Mouse (Mus musculus) neural tube, embryonic 13.5 days (tissue): ENCODE results near the gene E2f7. TPM values are rescaled to one million over a fixed set of nuclear protein-coding genes. Genes with fewer than 3 reads are reported as not detected.

Source experiments
- ATAC-seq: fragments of 200-750 bp; cut with Nextera tagmentation; 2 replicates; pipeline ENCODE4 v1.8.0; 2017; ENCODE audit warnings: low read depth, mild to moderate bottlenecking, moderate TSS enrichment, moderate library complexity
- H3K27ac ChIP-seq: fragments of 300-500 bp; sonication (generic); replicated peaks from 2 replicates; pipeline ENCODE4 v1.5.1; 2015; ENCODE audit warnings: moderate library complexity, mild to moderate bottlenecking, inconsistent platforms
- H3K27me3 ChIP-seq: fragments of 300-500 bp; sonication (generic); 2 replicates; pipeline ENCODE4 v1.6.1; 2015; ENCODE audit warnings: mild to moderate bottlenecking, inconsistent platforms
- H3K36me3 ChIP-seq: fragments of 300-500 bp; sonication (generic); 2 replicates; pipeline ENCODE4 v1.6.1; 2015; ENCODE audit warnings: mild to moderate bottlenecking, inconsistent platforms
- H3K4me1 ChIP-seq: fragments of 300-500 bp; sonication (generic); replicated peaks from 2 replicates; pipeline ENCODE4 v1.6.1; 2015; ENCODE audit warnings: inconsistent platforms
- H3K4me2 ChIP-seq: fragments of 300-500 bp; sonication (generic); 2 replicates; pipeline ENCODE4 v1.6.1; 2015; ENCODE audit warnings: inconsistent platforms, mild to moderate bottlenecking, moderate library complexity
- H3K4me3 ChIP-seq: fragments of 300-500 bp; sonication (generic); 2 replicates; pipeline ENCODE4 v1.5.1; 2015; ENCODE audit warnings: mild to moderate bottlenecking, inconsistent platforms
- H3K9ac ChIP-seq: fragments of 300-500 bp; sonication (generic); 2 replicates; pipeline ENCODE4 v1.6.1; 2015; ENCODE audit warnings: moderate library complexity, mild to moderate bottlenecking, inconsistent platforms
- H3K9me3 ChIP-seq: fragments of 300-500 bp; sonication (generic); 2 replicates; pipeline ENCODE4 v1.6.1; 2016; ENCODE audit warnings: inconsistent platforms
- WGBS: fragments of 180-500 bp; shearing (Covaris S2); methylation state at CpG from one replicate; pipeline ENCODE4 v1.1.7; 2015; 5-methylcytosine and 5-hydroxymethylcytosine counted together
- polyA plus RNA-seq: library from polyadenylated mRNA; unstranded; fragments of >200 nt; fragmentation: Nextera tagmentation; extraction: Ambion mirVana; gene quantifications from 2 replicates; pipeline ENCODE4 v1.2.1, GENCODE M21; 2015

E2f7 gene
- polyA plus RNA-seq, 1 experiment from 2014 or later, result 6.9 TPM

DNA sequence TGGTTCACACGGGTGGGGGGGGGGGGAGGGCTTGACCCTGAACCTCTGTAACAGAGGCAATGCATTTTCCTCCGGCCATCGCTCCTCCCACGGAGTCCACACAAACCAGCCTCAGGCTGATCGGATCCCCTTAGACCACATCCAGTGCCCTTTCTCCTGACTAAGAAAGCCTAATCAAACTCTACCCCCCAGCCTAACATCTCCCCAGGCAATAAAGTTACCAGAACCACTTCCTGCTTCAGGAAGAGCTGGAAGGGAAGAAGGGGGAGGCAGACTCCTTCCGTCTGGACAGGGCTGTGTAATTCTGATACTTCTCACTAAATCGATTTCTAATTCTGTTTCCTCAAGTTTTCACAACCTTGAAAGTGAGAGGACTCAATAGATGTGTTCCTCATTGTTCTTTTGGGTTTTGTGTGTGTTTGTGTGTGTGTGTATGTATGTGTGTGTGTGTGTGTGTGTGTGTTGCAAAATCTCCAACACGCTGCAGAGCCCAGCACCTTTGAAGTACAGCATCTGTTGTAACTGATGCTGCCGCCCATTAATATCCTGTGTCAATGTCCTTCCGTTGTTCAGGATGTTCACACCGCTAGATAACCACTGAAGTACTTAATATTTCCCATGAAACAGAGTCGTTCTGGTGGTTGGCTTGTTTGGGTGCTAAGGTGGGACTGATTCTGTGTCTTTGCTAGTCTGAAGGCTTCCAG, 43.0 kb downstream of the E2f7 start:
- H3K36me3 ChIP-seq, result peaks cover 15% of the 10 kb centered on the region
- H3K4me3 ChIP-seq, result no peak overlapping the region
- H3K27me3 ChIP-seq, result no peaks in the 10 kb centered on the region
- WGBS, result 67% methylated on average over 12 of the region's 12 CpGs
- no peak for ATAC-seq
- no peaks in the 10 kb centered on the region for H3K4me1 ChIP-seq
- H3K9me3 ChIP-seq, result no peaks in the 10 kb centered on the region
- H3K4me2 ChIP-seq, result no peak overlapping the region
- no peak overlapping the region for H3K9ac ChIP-seq
- no peak overlapping the region for H3K27ac ChIP-seq

DNA sequence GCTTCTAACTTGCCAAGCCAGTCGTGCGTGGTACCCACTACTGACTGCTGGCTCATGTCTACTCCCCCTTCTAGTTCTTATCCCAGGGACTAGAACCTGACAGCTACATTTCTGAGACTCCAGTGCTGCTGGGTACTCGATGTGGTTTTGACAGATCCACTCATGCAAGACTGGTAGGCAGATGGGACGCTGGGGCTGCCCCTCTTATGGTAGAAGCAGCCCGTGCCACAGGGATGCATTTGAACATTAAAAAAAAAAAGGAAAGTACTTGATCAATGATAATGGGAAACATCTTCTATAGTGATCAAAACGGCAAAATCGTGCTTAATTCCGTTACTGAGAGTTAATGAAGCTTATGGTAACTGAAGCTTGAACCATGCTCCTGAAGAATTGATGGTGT, 44.4 kb downstream of the E2f7 start:
- H3K4me2 ChIP-seq, result no peak overlapping the region
- H3K4me1 ChIP-seq, result peaks cover under 1% of the 10 kb centered on the region
- H3K9me3 ChIP-seq, result no peaks in the 10 kb centered on the region
- H3K27me3 ChIP-seq, result no peaks in the 10 kb centered on the region
- no peak overlapping the region for H3K4me3 ChIP-seq
- no peak overlapping the region for H3K27ac ChIP-seq
- ATAC-seq, result no peak
- H3K9ac ChIP-seq, result no peak overlapping the region
- peaks cover 10% of the 10 kb centered on the region for H3K36me3 ChIP-seq
- WGBS, result 86% methylated on average over 8 of the region's 8 CpGs

DNA sequence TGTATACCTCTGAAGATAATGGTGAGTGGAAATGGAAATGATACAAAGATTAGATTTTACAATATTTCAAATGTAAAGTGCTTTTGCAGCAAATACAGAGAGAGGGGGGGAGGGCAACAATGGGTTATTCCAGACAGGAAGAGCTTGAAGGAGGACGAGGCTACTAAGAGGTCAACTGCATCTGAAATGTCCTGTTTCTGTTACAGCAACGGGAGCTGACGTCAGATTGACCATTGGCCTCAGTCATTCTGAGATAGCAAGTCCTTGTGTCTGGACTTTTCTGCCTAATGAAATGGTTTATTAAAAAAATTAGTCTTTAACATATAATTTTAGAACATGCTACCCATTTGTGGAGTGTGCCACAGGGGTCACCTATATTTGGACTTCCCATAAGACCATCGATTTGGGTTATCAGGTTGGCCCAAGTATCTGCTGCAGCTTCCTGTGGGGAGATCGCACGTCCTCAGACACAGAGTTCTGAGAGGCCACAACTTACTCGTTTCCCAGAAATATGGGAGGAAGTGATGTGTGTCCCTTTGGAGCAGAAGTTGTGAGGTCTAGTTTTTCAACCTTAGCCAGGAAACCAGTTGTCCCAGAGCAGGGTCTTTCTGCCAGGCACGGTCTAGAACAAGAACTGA, 48.0 kb downstream of the E2f7 start:
- Histone ChIP-seq H3K36me3 (no peaks in the 10 kb centered on the region), H3K27ac (no peak overlapping the region), H3K4me1 (peaks cover 11% of the 10 kb centered on the region), H3K9ac (no peak overlapping the region), H3K4me3 (no peak overlapping the region), H3K4me2 (no peak overlapping the region), H3K9me3 (no peaks in the 10 kb centered on the region), H3K27me3 (no peaks in the 10 kb centered on the region)
- WGBS, result 83% methylated on average over 8 of the region's 8 CpGs
- ATAC-seq, result no peak

- peak overlapping the region; percentile 44 for H3K4me2 ChIP-seq
- H3K4me3 ChIP-seq, result no peak overlapping the region
- H3K27me3 ChIP-seq, result no peaks in the 10 kb centered on the region
- peak; percentile 90 for ATAC-seq
- peaks cover 11% of the 10 kb centered on the region for H3K4me1 ChIP-seq
- H3K36me3 ChIP-seq, result no peaks in the 10 kb centered on the region
- H3K9me3 ChIP-seq, result no peaks in the 10 kb centered on the region; the same call in 1 of the 2 replicates
- WGBS, result 7% methylated on average over 12 of the region's 12 CpGs
- H3K27ac ChIP-seq, result peak overlapping the region; percentile 64
- no peak overlapping the region for H3K9ac ChIP-seq
These were observed 49.4 kb downstream of the E2f7 start for GRCm38 (mm10) chr10:110794564-110795205.

DNA sequence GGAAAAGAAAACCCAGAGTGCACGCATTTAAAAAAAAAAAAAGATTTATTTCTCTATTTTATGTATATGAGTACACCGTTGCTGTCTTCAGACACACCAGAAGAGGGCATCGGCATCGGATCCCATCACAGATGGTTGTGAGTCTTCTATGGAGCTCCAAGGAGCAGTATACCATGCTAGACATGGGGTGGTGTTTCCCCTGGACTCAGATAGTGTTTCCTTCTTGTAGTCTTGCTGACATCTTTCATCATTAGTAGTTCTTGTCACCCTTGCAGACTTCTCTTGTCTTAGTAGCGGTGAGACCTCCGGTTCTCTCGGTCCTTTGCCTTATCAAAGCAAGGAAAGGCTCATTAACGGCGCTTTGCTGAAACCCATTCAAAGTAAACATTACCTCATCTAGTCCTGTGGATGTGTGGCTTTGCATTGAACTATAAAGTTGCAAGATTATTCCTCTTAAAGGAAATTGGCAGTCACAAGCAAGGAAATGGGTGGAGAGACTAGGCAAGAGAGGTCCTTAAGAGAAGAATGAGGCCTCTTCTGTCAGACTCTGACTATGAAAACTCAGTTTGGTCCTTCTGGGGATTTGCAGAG, 50.1 kb downstream of the E2f7 start:
- 71% methylated on average over 9 of the region's 9 CpGs for WGBS
- Histone ChIP-seq H3K4me2 (peak overlapping the region; percentile 44), H3K4me1 (peaks cover 11% of the 10 kb centered on the region), H3K9me3 (no peaks in the 10 kb centered on the region; the same call in 1 of the 2 replicates), H3K4me3 (no peak overlapping the region), H3K27ac (peak overlapping the region; percentile 64), H3K36me3 (no peaks in the 10 kb centered on the region), H3K27me3 (no peaks in the 10 kb centered on the region), H3K9ac (no peak overlapping the region)
- peak; percentile 54; the same call in 1 of the 2 replicates for ATAC-seq

DNA sequence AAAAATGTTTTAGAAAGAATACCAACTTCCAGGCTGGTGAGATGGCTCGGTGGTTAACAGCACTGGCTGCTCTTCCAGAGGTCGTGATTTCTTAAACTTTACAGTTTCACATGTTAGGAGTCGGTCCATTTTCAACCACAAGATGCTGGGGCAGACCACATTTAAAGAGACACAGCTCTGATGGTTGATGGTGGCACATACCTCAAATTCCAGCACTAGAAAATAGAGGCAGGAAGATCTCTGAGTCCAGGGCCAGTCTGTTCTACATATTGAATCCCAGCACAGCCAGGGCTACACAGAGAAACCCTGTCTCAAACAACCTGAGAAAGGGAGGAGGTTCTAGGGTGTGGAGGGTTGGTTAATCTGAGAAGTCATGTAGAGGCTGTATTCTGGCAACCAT, 56.1 kb downstream of the E2f7 start:
- 76% methylated on average over 3 of the region's 3 CpGs for WGBS
- H3K9ac ChIP-seq, result no peak overlapping the region
- H3K4me2 ChIP-seq, result no peak overlapping the region
- no peak overlapping the region for H3K27ac ChIP-seq
- H3K4me1 ChIP-seq, result no peaks in the 10 kb centered on the region; the same call in 1 of the 2 replicates
- ATAC-seq, result no peak
- H3K36me3 ChIP-seq, result no peaks in the 10 kb centered on the region
- no peaks in the 10 kb centered on the region; the same call in 1 of the 2 replicates for H3K9me3 ChIP-seq
- H3K4me3 ChIP-seq, result no peak overlapping the region
- no peaks in the 10 kb centered on the region for H3K27me3 ChIP-seq

- no peaks in the 10 kb centered on the region; the same call in 1 of the 2 replicates for H3K4me1 ChIP-seq
- H3K36me3 ChIP-seq, result no peaks in the 10 kb centered on the region
- no peak overlapping the region for H3K4me3 ChIP-seq
- H3K4me2 ChIP-seq, result no peak overlapping the region
- no peak for ATAC-seq
- no peak overlapping the region for H3K27ac ChIP-seq
- H3K27me3 ChIP-seq, result no peaks in the 10 kb centered on the region
- 77% methylated on average over 11 of the region's 11 CpGs for WGBS
- no peaks in the 10 kb centered on the region for H3K9me3 ChIP-seq
- no peak overlapping the region for H3K9ac ChIP-seq
These were observed 59.2 kb downstream of the E2f7 start for GRCm38 (mm10) chr10:110804279-110805024.

GRCm38 (mm10) chr10:110805025-110805740, 59.9 kb downstream of the E2f7 start:
- 69% methylated on average over 5 of the region's 5 CpGs for WGBS
- no peak for ATAC-seq
- Histone ChIP-seq H3K9me3 (no peaks in the 10 kb centered on the region), H3K36me3 (no peaks in the 10 kb centered on the region), H3K4me1 (no peaks in the 10 kb centered on the region; the same call in 1 of the 2 replicates), H3K4me2 (no peak overlapping the region), H3K9ac (no peak overlapping the region), H3K27ac (no peak overlapping the region), H3K27me3 (no peaks in the 10 kb centered on the region), H3K4me3 (no peak overlapping the region)

GRCm38 (mm10) chr10:110806471-110806870, 61.2 kb downstream of the E2f7 start:
- WGBS, result 74% methylated on average over 8 of the region's 8 CpGs
- Histone ChIP-seq H3K9me3 (no peaks in the 10 kb centered on the region), H3K36me3 (no peaks in the 10 kb centered on the region), H3K9ac (no peak overlapping the region), H3K27ac (no peak overlapping the region), H3K4me2 (no peak overlapping the region), H3K4me1 (no peaks in the 10 kb centered on the region; the same call in 1 of the 2 replicates), H3K27me3 (no peaks in the 10 kb centered on the region), H3K4me3 (no peak overlapping the region)
- ATAC-seq, result no peak

DNA sequence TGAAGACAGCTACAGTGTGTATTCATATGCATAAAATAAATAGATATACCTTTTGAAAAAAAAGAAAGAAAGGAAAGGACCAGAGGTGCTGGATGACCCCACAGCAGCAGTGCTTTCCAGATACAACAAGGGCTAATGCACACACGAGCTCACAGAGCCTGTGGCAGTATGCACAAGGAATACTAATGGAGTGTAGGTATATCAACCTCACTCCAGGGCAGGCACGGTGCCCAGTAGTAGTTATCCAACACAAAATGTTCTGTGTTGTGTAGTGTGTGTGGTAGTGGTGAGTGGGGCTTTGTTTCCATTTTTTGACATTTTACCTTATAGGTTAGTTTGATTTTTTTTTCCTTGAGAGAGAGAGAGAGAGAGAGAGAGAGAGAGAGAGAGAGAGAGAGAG, 65.3 kb downstream of the E2f7 start:
- 58% methylated on average over 2 of the region's 2 CpGs for WGBS
- Histone ChIP-seq H3K4me1 (no peaks in the 10 kb centered on the region; the same call in 1 of the 2 replicates), H3K4me3 (no peak overlapping the region), H3K9ac (no peak overlapping the region), H3K27me3 (no peaks in the 10 kb centered on the region), H3K27ac (no peak overlapping the region), H3K36me3 (no peaks in the 10 kb centered on the region), H3K9me3 (no peaks in the 10 kb centered on the region), H3K4me2 (no peak overlapping the region)
- no peak for ATAC-seq

DNA sequence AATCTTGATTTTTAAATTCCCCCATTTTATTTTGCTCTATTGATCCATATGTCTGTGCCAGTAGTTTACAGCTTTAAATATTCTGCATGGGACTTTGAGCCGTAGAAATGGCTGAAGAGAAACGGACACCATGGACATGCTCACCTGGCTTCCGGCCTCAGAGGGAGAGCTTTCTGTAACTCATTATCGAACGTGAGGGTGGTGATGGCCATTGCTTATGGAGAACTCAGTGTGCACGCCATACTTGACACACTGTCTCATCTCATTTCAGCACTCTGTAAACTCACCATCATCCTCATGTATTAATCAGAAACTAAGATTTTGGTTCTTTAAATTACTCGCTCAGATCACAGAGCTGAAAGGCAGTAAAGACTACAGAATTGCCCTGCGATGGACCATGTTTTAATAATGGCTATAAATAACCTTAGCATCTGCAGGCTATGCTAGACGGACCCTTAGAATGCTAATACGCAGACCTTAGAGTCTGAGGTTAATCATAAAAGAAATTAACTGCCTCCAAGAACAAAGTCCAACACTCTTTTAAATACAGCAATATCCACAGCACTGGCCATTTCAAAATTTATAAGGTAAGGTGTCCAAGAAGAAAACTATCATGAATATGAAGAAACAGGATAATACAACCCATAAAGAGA, 66.1 kb downstream of the E2f7 start:
- 67% methylated on average over 10 of the region's 10 CpGs for WGBS
- no peak for ATAC-seq
- no peak overlapping the region for H3K4me3 ChIP-seq

More for the DNA sequence above, 66.1 kb downstream of the E2f7 start:
- Histone ChIP-seq H3K4me1 (no peaks in the 10 kb centered on the region; the same call in 1 of the 2 replicates), H3K4me2 (no peak overlapping the region), H3K9me3 (no peaks in the 10 kb centered on the region), H3K36me3 (no peaks in the 10 kb centered on the region), H3K27ac (no peak overlapping the region), H3K9ac (no peak overlapping the region), H3K27me3 (no peaks in the 10 kb centered on the region)
